Mouse (Mus musculus) MEL (cell line): ENCODE measurements around the gene Meiob. TPM values are rescaled to one million over a fixed set of nuclear protein-coding genes. Genes with fewer than 3 reads are reported as not detected.
A peak's percentile ranks its signal among the peaks of the same experiment; 100 is the strongest.

Experiments used
- DNase-seq: peaks from one replicate; pipeline ENCODE4 v3.0.0; 2011; ENCODE audit warnings: low read depth, low spot score
- H3K27ac ChIP-seq: 2 replicates; pipeline ENCODE4 v1.5.1; 2012; ENCODE audit warnings: low read depth, mild to moderate bottlenecking, control low read depth, low read length, moderate library complexity; ENCODE audit not compliant: control insufficient read depth
- H3K27me3 ChIP-seq, 2 experiments: fragments of 150-350 bp in 1 of 2; sonication (generic) in 1 of 2; 2 replicates each; pipeline ENCODE4 v1.6.1; 2012; ENCODE audit warnings: low read length in 2 of 2, mild to moderate bottlenecking in 2 of 2, improper control_type of control experiment in 1 of 2, moderate library complexity in 1 of 2; ENCODE audit not compliant: insufficient read depth in 2 of 2, control insufficient read depth in 1 of 2
- H3K36me3 ChIP-seq, 2 experiments: 2 replicates each; pipeline ENCODE4 v1.6.1; 2012 to 2014; ENCODE audit warnings: low read length in 2 of 2, improper control_type of control experiment in 1 of 2, inconsistent platforms in 1 of 2, mild to moderate bottlenecking in 1 of 2; ENCODE audit not compliant: insufficient read depth in 2 of 2, control insufficient read depth in 1 of 2
- H3K4me1 ChIP-seq, 2 experiments: fragments of 150-350 bp in 1 of 2; sonication (generic) in 1 of 2; 2 replicates each; pipeline ENCODE4 v1.6.1; 2012; ENCODE audit warnings: low read length in 2 of 2, improper control_type of control experiment in 1 of 2, mild to moderate bottlenecking in 1 of 2; ENCODE audit not compliant: insufficient read depth in 2 of 2, control insufficient read depth in 1 of 2
- H3K4me3 ChIP-seq, 2 experiments: fragments of 150-350 bp in 1 of 2; sonication (generic) in 1 of 2; 2 replicates each; pipeline ENCODE4 v1.5.1; 2012; ENCODE audit warnings: low read depth in 2 of 2, low read length in 2 of 2, mild to moderate bottlenecking in 2 of 2, moderate library complexity in 2 of 2, control low read depth in 1 of 2, improper control_type of control experiment in 1 of 2; ENCODE audit not compliant: control insufficient read depth in 1 of 2, insufficient read depth in 1 of 2
- H3K79me2 ChIP-seq: 2 replicates; pipeline ENCODE4 v1.6.1; 2012; ENCODE audit warnings: mild to moderate bottlenecking, low read length, moderate library complexity; ENCODE audit not compliant: control insufficient read depth, poor library complexity, insufficient read depth
- H3K9ac ChIP-seq: 2 replicates; pipeline ENCODE4 v1.6.1; 2012; ENCODE audit warnings: low read depth, mild to moderate bottlenecking, control low read depth, low read length, moderate library complexity; ENCODE audit not compliant: control insufficient read depth, poor library complexity, severe bottlenecking
- H3K9me3 ChIP-seq: fragments of 150-350 bp; sonication (generic); replicated peaks from 2 replicates; pipeline ENCODE4 v1.6.1; 2012; ENCODE audit warnings: mild to moderate bottlenecking, low read length, improper control_type of control experiment, moderate library complexity; ENCODE audit not compliant: insufficient read depth
- BHLHE40 ChIP-seq: IDR thresholded peaks from 2 replicates; pipeline ENCODE4 v1.6.1; 2012; ENCODE audit warnings: low read depth, mild to moderate bottlenecking, inconsistent platforms, low read length, improper control_type of control experiment, borderline replicate concordance
- CHD1 ChIP-seq: IDR thresholded peaks from 2 replicates; pipeline ENCODE4 v1.6.1; 2012; ENCODE audit warnings: low read depth, mild to moderate bottlenecking, inconsistent platforms, low read length, improper control_type of control experiment
- CHD2 ChIP-seq: IDR thresholded peaks from 2 replicates; pipeline ENCODE4 v1.6.1; 2011; ENCODE audit warnings: low read length, improper control_type of control experiment
- CTCF ChIP-seq, 3 experiments: IDR thresholded peaks in 2 of 3; conservative IDR thresholded peaks in 1 of 3; 2 replicates each; pipeline ENCODE4 v1.5.1; 2011 to 2012; ENCODE audit warnings: low read length in 3 of 3, low read depth in 2 of 3, mild to moderate bottlenecking in 2 of 3, improper control_type of control experiment in 1 of 3, inconsistent platforms in 1 of 3, mixed read lengths in 1 of 3, moderate library complexity in 1 of 3; ENCODE audit not compliant: control insufficient read depth in 1 of 3, insufficient read depth in 1 of 3, poor library complexity in 1 of 3, severe bottlenecking in 1 of 3
- ELF1 ChIP-seq: IDR thresholded peaks from 2 replicates; pipeline ENCODE4 v1.6.1; 2014; ENCODE audit warnings: low read depth, mild to moderate bottlenecking, inconsistent platforms, low read length, improper control_type of control experiment, moderate library complexity
- EP300 ChIP-seq, 2 experiments: IDR thresholded peaks; 2 replicates each; pipeline ENCODE4 v1.6.1; 2011; ENCODE audit warnings: improper control_type of control experiment in 2 of 2, low read length in 2 of 2, low read depth in 1 of 2, mild to moderate bottlenecking in 1 of 2
- ETS1 ChIP-seq: IDR thresholded peaks from 2 replicates; pipeline ENCODE4 v1.6.1; 2012; ENCODE audit warnings: low read depth, mild to moderate bottlenecking, inconsistent platforms, low read length, improper control_type of control experiment, moderate library complexity
- GABPA ChIP-seq: IDR thresholded peaks from 2 replicates; pipeline ENCODE4 v1.6.1; 2012; ENCODE audit warnings: low read depth, mild to moderate bottlenecking, inconsistent platforms, low read length, improper control_type of control experiment, moderate library complexity
- GATA1 ChIP-seq: IDR thresholded peaks from 2 replicates; pipeline ENCODE4 v1.6.1; 2011; ENCODE audit warnings: low read depth, low read length, improper control_type of control experiment
- HCFC1 ChIP-seq: IDR thresholded peaks from 2 replicates; pipeline ENCODE4 v1.6.1; 2012; ENCODE audit warnings: low read depth, mild to moderate bottlenecking, inconsistent platforms, low read length, improper control_type of control experiment, moderate library complexity
- JUND ChIP-seq: IDR thresholded peaks from 2 replicates; pipeline ENCODE4 v1.6.1; 2011; ENCODE audit warnings: low read depth, mild to moderate bottlenecking, improper control_type of control experiment, low read length
- KAT2A ChIP-seq: conservative IDR thresholded peaks from 2 replicates; pipeline ENCODE4 v1.6.1; 2012; ENCODE audit warnings: low read depth, low read length, improper control_type of control experiment, inconsistent platforms
- MAFK ChIP-seq: IDR thresholded peaks from 2 replicates; pipeline ENCODE4 v1.6.1; 2011; ENCODE audit warnings: low read depth, mild to moderate bottlenecking, low read length, improper control_type of control experiment, borderline replicate concordance
- MAX ChIP-seq: IDR thresholded peaks from 2 replicates; pipeline ENCODE4 v1.6.1; 2011; ENCODE audit warnings: low read length, improper control_type of control experiment
- MEF2A ChIP-seq: IDR thresholded peaks from 2 replicates; pipeline ENCODE4 v1.6.1; 2014; ENCODE audit warnings: low read depth, mild to moderate bottlenecking, inconsistent platforms, low read length, improper control_type of control experiment; ENCODE audit not compliant: poor library complexity, insufficient replicate concordance, severe bottlenecking; ENCODE audit errors: extremely low read depth
- MXI1 ChIP-seq: IDR thresholded peaks from 2 replicates; pipeline ENCODE4 v1.6.1; 2011; ENCODE audit warnings: mild to moderate bottlenecking, low read depth, low read length, improper control_type of control experiment
- MYB ChIP-seq: IDR thresholded peaks from 2 replicates; pipeline ENCODE4 v1.6.1; 2011; ENCODE audit warnings: mild to moderate bottlenecking, low read depth, low read length, improper control_type of control experiment
- NELFE ChIP-seq: IDR thresholded peaks from 2 replicates; pipeline ENCODE4 v1.6.1; 2011; ENCODE audit warnings: low read depth, low read length, improper control_type of control experiment
- NRF1 ChIP-seq: IDR thresholded peaks from 2 replicates; pipeline ENCODE4 v1.6.1; 2014; ENCODE audit warnings: low read depth, mild to moderate bottlenecking, inconsistent platforms, low read length, improper control_type of control experiment, moderate library complexity; ENCODE audit not compliant: poor library complexity, insufficient read depth, severe bottlenecking
- POLR2A ChIP-seq, 2 experiments: IDR thresholded peaks; 2 replicates each; pipeline ENCODE4 v1.6.1; 2011 to 2012; ENCODE audit warnings: low read length in 2 of 2, mild to moderate bottlenecking in 2 of 2, control low read depth in 1 of 2, improper control_type of control experiment in 1 of 2, low read depth in 1 of 2, moderate library complexity in 1 of 2; ENCODE audit not compliant: control insufficient read depth in 1 of 2, insufficient read depth in 1 of 2, poor library complexity in 1 of 2
- POLR2AphosphoS5 ChIP-seq: IDR thresholded peaks from 2 replicates; pipeline ENCODE4 v1.6.1; 2012; ENCODE audit warnings: low read depth, borderline replicate concordance, mild to moderate bottlenecking, inconsistent platforms, low read length, moderate library complexity, mixed read lengths
- RAD21 ChIP-seq: IDR thresholded peaks from 2 replicates; pipeline ENCODE4 v1.6.1; 2011; ENCODE audit warnings: mild to moderate bottlenecking, low read depth, low read length, improper control_type of control experiment
- RCOR1 ChIP-seq: IDR thresholded peaks from 2 replicates; pipeline ENCODE4 v1.6.1; 2012; ENCODE audit warnings: low read depth, mild to moderate bottlenecking, inconsistent platforms, low read length, improper control_type of control experiment
- SIN3A ChIP-seq: IDR thresholded peaks from 2 replicates; pipeline ENCODE4 v1.6.1; 2012; ENCODE audit warnings: low read length, improper control_type of control experiment, inconsistent platforms
- SMC3 ChIP-seq: IDR thresholded peaks from 2 replicates; pipeline ENCODE4 v1.6.1; 2011; ENCODE audit warnings: low read depth, low read length, improper control_type of control experiment
- TAL1 ChIP-seq: IDR thresholded peaks from 2 replicates; pipeline ENCODE4 v1.6.1; 2012; ENCODE audit warnings: mild to moderate bottlenecking, inconsistent platforms, low read length, moderate library complexity, mixed read lengths
- TBP ChIP-seq: IDR thresholded peaks from 2 replicates; pipeline ENCODE4 v1.8.0; 2011; ENCODE audit warnings: low read depth, low read length, improper control_type of control experiment
- TCF12 ChIP-seq: IDR thresholded peaks from 2 replicates; pipeline ENCODE4 v1.6.1; 2014; ENCODE audit warnings: low read depth, mild to moderate bottlenecking, inconsistent platforms, low read length, improper control_type of control experiment, moderate library complexity
- USF1 ChIP-seq: IDR thresholded peaks from 2 replicates; pipeline ENCODE4 v1.6.1; 2014; ENCODE audit warnings: low read depth, mild to moderate bottlenecking, inconsistent platforms, low read length, improper control_type of control experiment, moderate library complexity
- USF2 ChIP-seq, 2 experiments: IDR thresholded peaks; 2 replicates each; pipeline ENCODE4 v1.6.1; 2011 to 2012; ENCODE audit warnings: improper control_type of control experiment in 2 of 2, low read length in 2 of 2, borderline replicate concordance in 1 of 2, inconsistent platforms in 1 of 2, low read depth in 1 of 2, mild to moderate bottlenecking in 1 of 2; ENCODE audit not compliant: insufficient read depth in 1 of 2
- ZC3H11A ChIP-seq: IDR thresholded peaks from 2 replicates; pipeline ENCODE4 v1.6.1; 2012; ENCODE audit warnings: low read depth, mild to moderate bottlenecking, inconsistent platforms, low read length, improper control_type of control experiment
- ZKSCAN1 ChIP-seq: IDR thresholded peaks from 2 replicates; pipeline ENCODE4 v1.6.1; 2012; ENCODE audit warnings: low read depth, mild to moderate bottlenecking, inconsistent platforms, low read length, improper control_type of control experiment, moderate library complexity
- ZMIZ1 ChIP-seq: IDR thresholded peaks from 2 replicates; pipeline ENCODE4 v1.6.1; 2012; ENCODE audit warnings: low read depth, mild to moderate bottlenecking, inconsistent platforms, low read length, improper control_type of control experiment, moderate library complexity
- ZNF384 ChIP-seq: IDR thresholded peaks from 2 replicates; pipeline ENCODE4 v1.6.1; 2012; ENCODE audit warnings: low read depth, mild to moderate bottlenecking, inconsistent platforms, low read length, improper control_type of control experiment
- polyA plus RNA-seq, 2 experiments: library from polyadenylated mRNA; stranded (reverse) in 1 of 2; unstranded in 1 of 2; fragments of >175 nt in 1 of 2; fragments of >200 nt in 1 of 2; gene quantifications; 2 replicates each; pipeline versions ENCODE4 v1.2.1 to v1.2.4; 2012; ENCODE audit warnings: low replicate concordance in 2 of 2, low read depth in 1 of 2; ENCODE audit not compliant: insufficient read length in 2 of 2, insufficient read depth in 1 of 2, missing spikeins in 1 of 2
- total RNA-seq: library from RNA; depleted of rRNA; stranded (reverse); fragments of 300-350 nt; gene quantifications from 2 replicates; pipeline ENCODE4 v1.2.3, GENCODE M21; 2012

Meiob gene
- total and polyA plus RNA-seq, 3 experiments, result 0.11 to 0.15 TPM; not detected in 1

- Histone ChIP-seq H3K9ac (no peak overlapping the region), H3K79me2 (no peaks in the 10 kb centered on the region), H3K9me3 (no peaks in the 10 kb centered on the region), H3K4me3 (no peak overlapping the region), H3K27me3 (no peaks in the 10 kb centered on the region; a peak in 1 of 4 replicates), H3K36me3 (peaks cover 0 to 5% of the 10 kb centered on the region in 2 experiments; a peak in 2 of 4 replicates), H3K4me1 (peaks cover 0 to 15% of the 10 kb centered on the region in 2 experiments; a peak in 2 of 4 replicates), H3K27ac (no peak overlapping the region)
- peak; percentile 22 for DNase-seq
- TF ChIP-seq SMC3 (no peak), MEF2A (no peak), HCFC1 (no peak), USF1 (peak; percentile 89), ZC3H11A (no peak), NELFE (no peak), ZKSCAN1 (no peak), RAD21 (no peak), GABPA (no peak), EP300 (IDR thresholded peaks at IDR 0.05; ENCODE audit: low read depth in 1 of 2, low read length in 2 of 2) (no peak), KAT2A (no peak), GATA1 (no peak), NRF1 (no peak), POLR2A (IDR thresholded peaks at IDR 0.05; ENCODE audit: control insufficient read depth in 1 of 2, insufficient read depth in 1 of 2, low read depth in 1 of 2, low read length in 2 of 2, poor library complexity in 1 of 2) (no peak), CHD2 (no peak), POLR2AphosphoS5 (no peak), MXI1 (no peak), USF2 (IDR thresholded peaks at IDR 0.05; ENCODE audit: borderline replicate concordance in 1 of 2, insufficient read depth in 1 of 2, low read depth in 1 of 2, low read length in 2 of 2) (peak in 1 of 2 experiments; percentile 77; a peak in 2 of 4 replicates), TCF12 (no peak), CTCF (IDR thresholded peaks at IDR 0.05 in 2 of 3, conservative IDR thresholded peaks at IDR 0.05 in 1 of 3; ENCODE audit: control insufficient read depth in 1 of 3, insufficient read depth in 1 of 3, low read depth in 2 of 3, low read length in 3 of 3, poor library complexity in 1 of 3, severe bottlenecking in 1 of 3) (no peak), MAX (peak; percentile 69), SIN3A (no peak), MYB (no peak), CHD1 (no peak), ZNF384 (no peak), RCOR1 (no peak), JUND (no peak), TBP (no peak), ETS1 (no peak), ELF1 (no peak), TAL1 (no peak), MAFK (no peak), ZMIZ1 (no peak), BHLHE40 (peak; percentile 39; the same call in 1 of the 2 replicates)
These were observed 7.1 kb upstream of the Meiob start for GRCm38 (mm10) chr17:24796969-24797368.
